Mouse (Mus musculus) hindbrain, embryonic 14.5 days (tissue): ENCODE measurements around the gene Mpp3. TPM values are rescaled to one million over a fixed set of nuclear protein-coding genes. Genes with fewer than 3 reads are reported as not detected.
A peak's percentile ranks its signal among the peaks of the same experiment; 100 is the strongest.

Experiments
- ATAC-seq: fragments of 200-750 bp; cut with Nextera tagmentation; 2 replicates; pipeline ENCODE4 v1.8.0; 2017; ENCODE audit warnings: moderate number of reproducible peaks, mild to moderate bottlenecking, moderate TSS enrichment, moderate library complexity; ENCODE audit not compliant: low FRiP score
- DNase-seq: peaks from one replicate; pipeline ENCODE4 v3.0.0-alpha.2; 2015; ENCODE audit warnings: low spot score
- H3K27ac ChIP-seq: fragments of 300-500 bp; sonication (generic); 2 replicates; pipeline ENCODE4 v1.5.1; 2014; ENCODE audit warnings: mild to moderate bottlenecking, moderate library complexity
- H3K27me3 ChIP-seq: fragments of 300-500 bp; sonication (generic); 2 replicates; pipeline ENCODE4 v1.6.1; 2014; ENCODE audit warnings: mild to moderate bottlenecking, low read length, mixed read lengths; ENCODE audit not compliant: control insufficient read depth, insufficient read depth
- H3K36me3 ChIP-seq: fragments of 300-500 bp; sonication (generic); replicated peaks from 2 replicates; pipeline ENCODE4 v1.6.1; 2014; ENCODE audit not compliant: control insufficient read depth, insufficient read depth
- H3K4me1 ChIP-seq: fragments of 300-500 bp; sonication (generic); replicated peaks from 2 replicates; pipeline ENCODE4 v1.6.1; 2014; ENCODE audit warnings: antibody characterized with exemption, low read length, mixed read lengths; ENCODE audit not compliant: control insufficient read depth, insufficient read depth
- H3K4me2 ChIP-seq: fragments of 300-500 bp; sonication (generic); replicated peaks from 2 replicates; pipeline ENCODE4 v1.6.1; 2014; ENCODE audit warnings: mild to moderate bottlenecking, moderate library complexity
- H3K4me3 ChIP-seq: fragments of 300-500 bp; sonication (generic); replicated peaks from 2 replicates; pipeline ENCODE4 v1.5.1; 2014; ENCODE audit warnings: mild to moderate bottlenecking, low read length
- H3K9ac ChIP-seq: fragments of 300-500 bp; sonication (generic); 2 replicates; pipeline ENCODE4 v1.6.1; 2014
- H3K9me3 ChIP-seq: fragments of 300-500 bp; sonication (generic); 2 replicates; pipeline ENCODE4 v1.6.1; 2016; ENCODE audit warnings: low read length; ENCODE audit not compliant: control insufficient read depth
- whole genome bisulfite sequencing: fragments of 180-500 bp; shearing (Covaris S2); extraction: QIAGEN DNeasy Blood & Tissue Kit; methylation state at CpG from one replicate; pipeline ENCODE4 v1.1.7; 2014; 5-methylcytosine and 5-hydroxymethylcytosine counted together
- polyA plus RNA-seq: library from polyadenylated mRNA; unstranded; fragments of >200 nt; fragmentation: Nextera tagmentation; extraction: Ambion mirVana; gene quantifications from 2 replicates; pipeline ENCODE4 v1.2.1, GENCODE M21; 2014

Gene Mpp3
- polyA plus RNA-seq, 1 experiment from 2014 or later, result 53.5 TPM

- Histone ChIP-seq H3K36me3 (no peaks in the 10 kb centered on the region), H3K27ac (no peak overlapping the region), H3K27me3 (no peaks in the 10 kb centered on the region), H3K9me3 (no peaks in the 10 kb centered on the region), H3K9ac (0 out of 2 replicates have a peak overlapping the region, but pooled peaks have one; percentile 34), H3K4me1 (peaks cover 17% of the 10 kb centered on the region), H3K4me3 (no peak overlapping the region), H3K4me2 (peak overlapping the region; percentile 15; the same call in 1 of the 2 replicates)
- ATAC-seq (no peak), DNase-seq (no peak)
- 19% methylated on average over 24 of the region's 24 CpGs for WGBS
These were observed 75.5 kb downstream of the Mpp3 start for GRCm38 (mm10) chr11:101952541-101953341.

- WGBS, result 92% methylated on average over 5 of the region's 5 CpGs
- no peaks in the 10 kb centered on the region for H3K9me3 ChIP-seq
- H3K27ac ChIP-seq, result no peak overlapping the region
- H3K4me2 ChIP-seq, result no peak overlapping the region
- no peak for DNase-seq
- H3K27me3 ChIP-seq, result no peaks in the 10 kb centered on the region
- ATAC-seq, result no peak
- peaks cover 17% of the 10 kb centered on the region for H3K4me1 ChIP-seq
- no peak overlapping the region for H3K9ac ChIP-seq
- no peaks in the 10 kb centered on the region for H3K36me3 ChIP-seq
- H3K4me3 ChIP-seq, result no peak overlapping the region
These were observed 78.2 kb downstream of the Mpp3 start for GRCm38 (mm10) chr11:101950021-101950420.

Other genes starting within 250 kb of the Mpp3 start
- gene Etv4, start 243.1 kb downstream of the Mpp3 start, polyA plus RNA-seq, result 12.2 and 12.6 TPM in 2 replicates
- gene Meox1, start 134.1 kb downstream of the Mpp3 start, polyA plus RNA-seq, result 0.63 and 0.90 TPM in 2 replicates
- gene Sost, start 61.4 kb downstream of the Mpp3 start, polyA plus RNA-seq, result not detected in 2 replicates
- not detected in 2 replicates for gene Cfap97d1, start 44.2 kb downstream of the Mpp3 start, polyA plus RNA-seq
- 24.0 and 24.7 TPM in 2 replicates for gene Dusp3, start 41.4 kb downstream of the Mpp3 start, polyA plus RNA-seq
- 0.27 TPM in 1 of 2 replicates, not detected in the other for gene Cd300lg, start 13.0 kb upstream of the Mpp3 start, polyA plus RNA-seq
- gene Mpp2, start 60.1 kb upstream of the Mpp3 start, polyA plus RNA-seq, result 24.3 and 24.6 TPM in 2 replicates
- not detected in 2 replicates for gene Ppy, start 72.9 kb upstream of the Mpp3 start, polyA plus RNA-seq
- 4.3 and 4.4 TPM in 2 replicates for gene Pyy, start 79.4 kb upstream of the Mpp3 start, polyA plus RNA-seq
- gene Nags, start 117.1 kb upstream of the Mpp3 start, polyA plus RNA-seq, result 0.09 TPM in 1 of 2 replicates, not detected in the other
- 32.7 and 35.0 TPM in 2 replicates for gene Tmem101, start 127.9 kb upstream of the Mpp3 start, polyA plus RNA-seq
- 78.6 and 81.9 TPM in 2 replicates for gene Lsm12, start 156.8 kb upstream of the Mpp3 start, polyA plus RNA-seq
- gene G6pc3, start 161.2 kb upstream of the Mpp3 start, polyA plus RNA-seq, result 39.9 and 42.3 TPM in 2 replicates
- gene Hdac5, start 201.7 kb upstream of the Mpp3 start, polyA plus RNA-seq, result 40.7 and 50.8 TPM in 2 replicates
- 1.8 and 2.9 TPM in 2 replicates for gene BC030867, start 220.4 kb upstream of the Mpp3 start, polyA plus RNA-seq
- gene Asb16, start 240.3 kb upstream of the Mpp3 start, polyA plus RNA-seq, result 0.07 and 0.18 TPM in 2 replicates